Mouse (Mus musculus) heart, postnatal 0 days (tissue): ENCODE results near the gene Mras.

ENCODE experiments used
- CTCF ChIP-seq: IDR thresholded peaks from 2 replicates; pipeline ENCODE4 v1.5.1; 2016; ENCODE audit warnings: antibody characterized with exemption, control low read depth, low read depth
- EP300 ChIP-seq: IDR thresholded peaks from 2 replicates; pipeline ENCODE4 v1.6.1; 2016; ENCODE audit warnings: antibody characterized with exemption, low read depth

DNA sequence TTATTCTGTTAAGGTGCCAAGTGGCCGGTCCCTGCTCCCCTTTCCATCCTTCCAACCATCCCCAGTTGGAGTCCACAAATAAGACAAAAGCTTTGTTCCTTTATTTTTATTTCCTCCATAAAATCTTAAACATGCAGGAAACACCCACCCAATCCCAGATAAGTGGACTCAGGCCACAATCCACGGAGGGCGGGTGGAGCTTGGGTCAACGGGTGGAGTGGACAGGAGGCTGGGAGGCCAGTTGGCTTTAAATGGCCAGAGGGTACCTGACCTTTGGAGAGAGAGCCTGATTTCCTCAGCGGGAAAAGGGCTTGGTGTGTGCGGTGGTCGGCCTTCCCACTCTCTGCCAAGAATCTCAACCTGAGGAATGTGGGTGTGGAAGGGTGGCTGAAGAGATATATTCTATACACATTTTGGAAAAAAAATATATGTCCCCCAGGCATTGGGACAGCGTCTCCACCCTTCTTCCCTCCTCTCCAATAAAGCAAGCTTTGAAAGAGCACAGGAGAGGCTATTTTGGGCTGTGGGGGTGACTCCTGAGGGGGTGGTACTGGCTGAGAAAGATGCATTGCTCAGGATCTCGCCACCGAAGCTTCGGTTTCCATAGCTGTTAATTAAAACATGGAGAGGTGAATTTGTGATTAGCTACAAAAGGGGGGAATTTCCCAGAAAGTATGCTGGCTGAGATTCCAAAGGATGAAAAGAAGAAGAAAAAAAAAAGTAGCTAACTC lies 8.4 kb downstream of the Mras start:
- no peak for TF ChIP-seq CTCF
- TF ChIP-seq EP300 = no peak
